Mouse (Mus musculus) hindbrain, embryonic 16.5 days (tissue): ENCODE data around the gene Pcgf2. TPM values are rescaled to one million over a fixed set of nuclear protein-coding genes. Genes with fewer than 3 reads are reported as not detected.
"Not testable (repeated sequence)": the region's sequence is repeated elsewhere in the genome, so short reads cannot be mapped to it uniquely, and the experiment has no call there.

Experiments
- ATAC-seq: fragments of 200-750 bp; cut with Nextera tagmentation; 2 replicates; pipeline ENCODE4 v1.8.0; 2017; ENCODE audit warnings: moderate TSS enrichment, moderate library complexity
- H3K27ac ChIP-seq: fragments of 300-500 bp; sonication (generic); 2 replicates; pipeline ENCODE4 v1.5.1; 2014; ENCODE audit warnings: low read depth, mild to moderate bottlenecking, control low read depth, low read length, moderate library complexity
- H3K27me3 ChIP-seq: fragments of 300-500 bp; sonication (generic); replicated peaks from 2 replicates; pipeline ENCODE4 v1.6.1; 2014; ENCODE audit warnings: low read length; ENCODE audit not compliant: control insufficient read depth, insufficient read depth
- H3K36me3 ChIP-seq: fragments of 300-500 bp; sonication (generic); 2 replicates; pipeline ENCODE4 v1.6.1; 2014; ENCODE audit warnings: mild to moderate bottlenecking, low read length, moderate library complexity, mixed read lengths; ENCODE audit not compliant: control insufficient read depth, insufficient read depth
- H3K4me1 ChIP-seq: fragments of 300-500 bp; sonication (generic); 2 replicates; pipeline ENCODE4 v1.6.1; 2014; ENCODE audit warnings: low read depth, low read length; ENCODE audit not compliant: control insufficient read depth, insufficient read depth
- H3K4me2 ChIP-seq: fragments of 300-500 bp; sonication (generic); 2 replicates; pipeline ENCODE4 v1.6.1; 2014; ENCODE audit warnings: mild to moderate bottlenecking, low read length, control low read depth, moderate library complexity
- H3K4me3 ChIP-seq: fragments of 300-500 bp; sonication (generic); 2 replicates; pipeline ENCODE4 v1.5.1; 2014; ENCODE audit warnings: mild to moderate bottlenecking, low read length, control low read depth, moderate library complexity
- H3K9ac ChIP-seq: fragments of 300-500 bp; sonication (generic); 2 replicates; pipeline ENCODE4 v1.6.1; 2014; ENCODE audit warnings: low read depth, mild to moderate bottlenecking, control low read depth, low read length, moderate library complexity
- H3K9me3 ChIP-seq: fragments of 300-500 bp; sonication (generic); 2 replicates; pipeline ENCODE4 v1.6.1; 2014; ENCODE audit warnings: mild to moderate bottlenecking, low read length, moderate library complexity; ENCODE audit not compliant: control insufficient read depth
- whole genome bisulfite sequencing: fragments of 180-500 bp; shearing (Covaris S2); extraction: QIAGEN DNeasy Blood & Tissue Kit; methylation state at CpG from one replicate; pipeline ENCODE4 v1.1.7; 2014; 5-methylcytosine and 5-hydroxymethylcytosine counted together
- polyA plus RNA-seq: library from polyadenylated mRNA; unstranded; fragments of >200 nt; fragmentation: Nextera tagmentation; extraction: Ambion mirVana; gene quantifications from 2 replicates; pipeline ENCODE4 v1.2.1, GENCODE M21; 2015

Gene Pcgf2
- polyA plus RNA-seq, 1 experiment from 2014 or later = 15.4 TPM

DNA sequence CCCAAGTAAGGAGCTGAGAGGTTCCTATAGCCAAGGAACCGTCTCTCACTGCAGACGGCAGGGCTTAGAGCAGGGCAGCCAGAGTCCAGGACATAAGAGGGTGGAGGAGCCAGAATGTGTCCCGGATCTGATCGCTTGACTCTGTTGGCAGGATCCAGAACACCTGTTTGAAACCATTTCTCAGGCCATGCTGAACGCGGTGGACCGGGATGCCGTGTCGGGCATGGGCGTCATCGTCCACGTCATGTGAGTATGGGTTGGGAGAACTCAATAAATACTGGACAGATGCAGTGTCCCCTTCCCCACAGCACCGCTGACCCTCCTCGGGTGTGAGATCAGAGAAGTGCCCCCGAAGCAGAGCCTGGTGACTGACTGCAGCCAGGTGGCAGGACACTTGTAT, 12.0 kb upstream of the Pcgf2 start:
- H3K9ac ChIP-seq = no peak overlapping the region
- peaks cover 17% of the 10 kb centered on the region for H3K36me3 ChIP-seq
- 93% methylated on average over 15 of the region's 15 CpGs for WGBS
- ATAC-seq = no peak
- no peaks in the 10 kb centered on the region for H3K4me1 ChIP-seq
- H3K27me3 ChIP-seq = no peaks in the 10 kb centered on the region
- H3K27ac ChIP-seq = no peak overlapping the region
- H3K4me3 ChIP-seq = no peak overlapping the region
- H3K4me2 ChIP-seq = no peak overlapping the region
- H3K9me3 ChIP-seq = no peaks in the 10 kb centered on the region

DNA sequence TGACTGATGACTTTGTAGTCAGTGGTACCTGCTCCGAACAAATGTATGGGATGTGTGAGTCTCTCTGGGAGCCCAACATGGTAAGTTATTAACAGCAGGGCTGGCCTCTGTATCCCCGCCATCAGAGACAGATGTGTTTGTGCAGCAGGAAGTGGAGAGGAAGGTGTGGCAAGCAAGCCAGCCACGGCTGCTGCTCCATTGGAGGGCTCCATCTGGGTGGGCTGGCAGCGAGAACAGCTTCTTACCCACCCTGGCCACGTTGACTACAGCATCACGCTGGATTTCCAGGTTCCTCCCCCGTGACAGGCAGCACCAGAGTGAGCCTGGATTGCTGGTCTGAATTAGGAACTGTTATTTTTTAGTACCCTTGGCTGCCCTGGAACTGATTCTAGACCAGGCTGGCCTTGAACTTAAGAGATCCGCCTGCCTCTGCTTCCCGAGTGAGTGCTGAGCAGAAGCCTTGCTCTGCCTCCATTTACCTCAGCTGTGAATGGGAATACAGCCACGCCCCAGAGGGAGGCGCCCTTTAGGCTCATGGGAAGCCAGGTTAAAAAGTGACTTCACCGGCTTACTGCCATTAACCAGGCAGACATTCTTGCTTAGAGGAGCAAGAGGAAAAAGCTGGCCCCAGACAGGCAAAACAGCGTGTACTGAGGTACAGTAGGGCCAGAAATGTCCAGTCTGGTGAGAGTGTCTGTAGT, 11.1 kb upstream of the Pcgf2 start:
- H3K27ac ChIP-seq = no peak overlapping the region
- H3K36me3 ChIP-seq = peaks cover 23% of the 10 kb centered on the region
- no peaks in the 10 kb centered on the region for H3K27me3 ChIP-seq
- H3K4me3 ChIP-seq = no peak overlapping the region
- ATAC-seq = no peak
- no peaks in the 10 kb centered on the region for H3K4me1 ChIP-seq
- 85% methylated on average over 13 of the region's 13 CpGs for WGBS
- H3K4me2 ChIP-seq = no peak overlapping the region
- no peak overlapping the region for H3K9ac ChIP-seq
- no peaks in the 10 kb centered on the region for H3K9me3 ChIP-seq

DNA sequence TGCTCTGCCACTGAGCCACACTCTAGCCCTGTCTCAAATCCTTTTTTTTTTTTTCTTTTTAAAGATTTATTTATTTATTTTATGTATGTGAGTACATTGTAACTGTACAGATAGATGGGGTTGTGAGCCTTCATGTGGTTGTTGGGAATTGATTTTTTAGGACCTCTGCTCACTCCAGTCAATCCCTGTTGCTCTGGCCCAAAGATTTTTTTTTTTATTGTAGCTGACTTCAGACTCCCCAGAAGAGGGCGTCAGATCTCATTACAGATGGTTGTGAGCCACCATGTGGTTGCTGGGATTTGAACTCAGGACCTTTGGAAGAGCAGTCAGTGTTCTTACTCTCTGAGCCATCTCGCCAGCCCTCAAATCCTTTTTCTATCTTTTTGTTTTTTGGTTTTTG, 9.8 kb upstream of the Pcgf2 start:
- not testable (repeated sequence) for ATAC-seq, H3K4me2 ChIP-seq, H3K4me3 ChIP-seq, H3K9me3 ChIP-seq, H3K27me3 ChIP-seq, H3K4me1 ChIP-seq, H3K27ac ChIP-seq, H3K9ac ChIP-seq
- 84% methylated on average over 2 of the region's 2 CpGs for WGBS
- H3K36me3 ChIP-seq = peaks cover 23% of the 10 kb centered on the region

DNA sequence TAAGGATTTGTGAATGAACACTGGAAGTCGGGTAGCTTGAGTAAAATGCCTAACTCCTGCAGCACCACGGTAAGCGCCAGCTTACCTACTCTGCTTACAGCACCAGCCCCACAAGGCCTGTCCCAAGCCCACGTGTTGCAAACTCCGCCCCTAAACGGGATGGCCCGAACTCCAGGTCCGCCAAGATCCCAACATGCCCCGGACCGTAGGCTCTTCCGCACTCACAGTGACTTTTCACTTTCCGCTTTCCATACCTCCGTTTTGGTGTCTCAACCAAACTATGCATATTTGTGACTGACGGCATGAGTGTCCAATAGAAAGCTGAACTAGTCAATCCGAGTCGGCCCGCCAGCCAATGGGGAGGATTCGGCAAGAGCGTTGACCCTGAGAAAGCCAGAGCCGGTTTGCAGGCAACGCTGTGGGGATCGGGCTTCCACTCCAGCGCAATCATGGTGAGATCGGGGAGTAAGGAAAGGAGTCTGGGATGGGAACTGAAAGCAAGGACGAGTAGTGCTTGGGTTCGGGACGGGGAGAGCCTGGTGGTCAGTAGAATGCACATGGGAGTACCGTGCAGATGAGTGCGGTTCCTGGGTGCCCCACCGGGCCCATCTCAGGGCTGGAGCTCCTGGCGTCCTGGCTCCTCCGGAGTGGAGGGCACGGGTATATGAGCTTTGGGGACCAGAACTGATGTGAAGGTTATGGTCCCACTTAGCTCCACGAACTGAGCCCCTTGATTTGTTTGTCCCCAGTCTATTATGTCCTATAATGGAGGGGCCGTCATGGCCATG, 2.9 kb upstream of the Pcgf2 start, which contains the start of gene Psmb3:
Gene Psmb3 (plus strand): TSS at position 361 of the 788 bp plus-strand sequence.
- Histone ChIP-seq H3K36me3 (peaks cover 14% of the 10 kb centered on the region), H3K4me1 (peaks cover 24% of the 10 kb centered on the region), H3K4me2 (peak within 1 kb of the TSS; percentile 70), H3K27me3 (no peaks in the 10 kb centered on the region), H3K9me3 (no peaks in the 10 kb centered on the region), H3K27ac (peak within 1 kb of the TSS; percentile 83), H3K4me3 (peak within 1 kb of the TSS; percentile 89), H3K9ac (peak within 1 kb of the TSS; percentile 85)
- under 1% methylated on average over 35 of the region's 35 CpGs for WGBS
- ATAC-seq = peak; percentile 93

DNA sequence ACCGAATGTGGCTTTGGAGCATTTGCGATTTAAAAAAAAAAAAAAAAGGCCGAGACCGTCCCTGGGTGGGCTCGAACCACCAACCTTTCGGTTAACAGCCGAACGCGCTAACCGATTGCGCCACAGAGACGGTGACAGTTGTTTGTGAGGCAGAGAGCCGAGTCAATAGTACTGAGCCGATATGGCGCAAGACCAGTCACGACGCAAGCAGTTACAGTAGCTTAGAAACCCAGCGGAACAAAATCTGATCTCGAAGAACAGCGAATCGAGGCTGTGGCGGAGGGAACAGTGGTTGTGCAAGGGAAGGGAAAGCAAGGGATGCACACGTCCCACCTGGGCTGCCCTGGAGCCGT, 2.1 kb upstream of the Pcgf2 start:
- under 1% methylated on average over 24 of the region's 24 CpGs for WGBS
- ATAC-seq = no peak
- Histone ChIP-seq H3K4me2 (peak overlapping the region; percentile 65), H3K4me1 (peaks cover 28% of the 10 kb centered on the region), H3K27me3 (no peaks in the 10 kb centered on the region), H3K9me3 (no peaks in the 10 kb centered on the region), H3K9ac (peak overlapping the region; percentile 75), H3K27ac (peak overlapping the region; percentile 83), H3K4me3 (peak overlapping the region; percentile 89), H3K36me3 (peaks cover 10% of the 10 kb centered on the region)

DNA sequence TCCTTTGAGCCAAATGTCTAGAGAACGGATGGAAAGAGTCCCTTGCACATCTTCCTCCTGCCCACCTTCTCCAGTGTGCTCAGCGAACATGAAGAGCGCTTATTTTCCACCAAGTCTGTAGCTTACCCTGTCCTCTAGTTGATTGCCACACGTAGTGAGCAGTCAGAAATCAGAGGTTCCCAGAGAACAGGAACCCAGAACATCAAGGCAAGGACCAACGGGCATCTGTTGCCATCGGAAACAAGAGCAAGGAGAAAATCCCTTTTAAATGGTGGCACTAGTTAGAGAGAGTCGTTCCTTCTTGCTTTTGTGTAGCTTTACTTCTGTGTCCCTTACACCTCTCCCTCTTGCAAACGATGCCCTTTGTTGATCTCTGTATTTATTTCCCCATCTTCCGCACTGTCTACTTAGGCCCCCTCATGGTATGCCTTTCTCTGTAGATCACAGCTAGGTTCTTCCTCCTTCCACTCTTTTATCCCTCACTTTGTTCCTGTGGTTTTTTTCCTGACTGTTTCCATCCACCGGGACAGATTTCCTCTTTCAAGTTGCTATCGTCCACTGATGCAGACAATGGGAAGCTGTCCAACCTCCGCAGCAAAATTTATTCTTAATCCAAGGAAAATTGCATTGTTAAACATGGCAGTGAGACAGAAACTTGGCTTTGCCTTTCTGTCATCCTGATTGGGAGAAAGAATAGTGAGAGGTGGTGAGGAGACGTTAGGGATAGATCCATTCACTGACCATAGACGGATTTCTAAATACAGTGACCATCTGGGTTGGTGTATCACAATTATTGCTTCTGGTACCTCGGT, 1.5 kb upstream of the Pcgf2 start:
- Histone ChIP-seq H3K9me3 (no peaks in the 10 kb centered on the region), H3K27me3 (no peaks in the 10 kb centered on the region), H3K27ac (no peak overlapping the region; the same call in 1 of the 2 replicates), H3K36me3 (peaks cover 4% of the 10 kb centered on the region), H3K9ac (no peak overlapping the region), H3K4me1 (peaks cover 34% of the 10 kb centered on the region), H3K4me3 (peak overlapping the region; percentile 89), H3K4me2 (peak overlapping the region; percentile 89)
- WGBS = 46% methylated on average over 15 of the region's 15 CpGs
- ATAC-seq = no peak

DNA sequence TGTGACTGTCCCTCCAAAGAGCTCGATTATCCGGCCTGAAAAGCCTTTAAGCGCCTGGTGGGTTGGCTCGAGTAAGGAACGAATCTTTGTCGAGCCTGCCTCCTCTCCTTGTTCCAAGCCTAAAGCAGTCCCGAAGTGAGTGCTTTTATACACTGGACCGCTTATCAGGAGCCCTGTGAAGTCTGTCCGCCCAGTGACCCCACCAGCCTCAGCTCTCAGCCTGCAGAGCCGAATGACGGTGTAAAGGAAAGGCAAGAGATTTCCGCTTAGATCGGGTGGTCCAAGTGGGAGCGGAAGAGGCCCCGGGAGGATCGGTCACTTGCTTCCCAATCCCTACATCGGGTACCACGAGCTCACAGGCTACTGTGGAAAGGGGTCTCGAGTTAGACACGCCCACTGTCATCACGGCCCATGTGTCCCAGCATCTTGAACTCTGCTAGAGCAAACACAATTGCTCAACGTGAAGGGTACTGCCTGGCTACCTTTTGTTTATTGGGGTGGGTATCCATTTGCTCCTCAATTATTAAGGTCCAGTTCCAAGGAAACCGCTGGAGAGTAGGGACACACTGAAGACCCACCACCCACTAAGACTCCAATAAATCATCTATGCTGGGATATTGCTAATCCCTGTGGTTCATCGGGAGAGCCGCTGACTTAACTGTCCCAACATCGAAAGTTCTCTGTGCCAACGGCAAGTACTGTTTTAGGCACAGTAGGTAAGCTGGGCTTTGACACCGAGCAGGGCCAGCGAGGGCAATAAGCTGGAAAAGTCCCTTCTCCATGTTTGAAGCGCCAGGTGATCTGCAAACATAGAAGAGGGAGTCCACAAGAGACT, 666 bp upstream of the Pcgf2 start:
- Histone ChIP-seq H3K4me3 (peak overlapping the region; percentile 86), H3K4me1 (peaks cover 42% of the 10 kb centered on the region), H3K27ac (peak overlapping the region; percentile 97), H3K36me3 (no peaks in the 10 kb centered on the region), H3K9me3 (no peaks in the 10 kb centered on the region), H3K9ac (peak overlapping the region; percentile 92), H3K4me2 (peak overlapping the region; percentile 89), H3K27me3 (no peaks in the 10 kb centered on the region)
- ATAC-seq = no peak
- 17% methylated on average over 30 of the region's 30 CpGs for WGBS

DNA sequence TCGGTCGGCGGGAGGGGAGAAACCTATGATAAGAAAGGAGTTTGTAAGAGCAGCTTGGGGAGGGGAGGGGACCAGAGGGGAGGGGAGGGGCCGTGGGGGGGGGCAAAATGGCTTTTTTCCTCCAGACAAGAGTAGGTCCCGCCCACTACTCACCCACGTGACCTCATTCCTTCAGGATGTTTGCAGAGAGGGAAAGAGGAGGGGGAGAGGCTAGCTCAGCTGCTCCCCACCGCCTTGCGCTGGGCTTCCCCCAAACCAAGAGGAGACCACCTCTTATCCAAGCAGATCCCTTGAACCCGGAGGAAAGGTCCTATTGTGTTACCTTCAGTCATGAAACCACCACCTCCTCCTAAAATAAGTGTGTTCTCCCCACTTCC, 683 bp downstream of the Pcgf2 start:
- H3K4me1 ChIP-seq = peaks cover 54% of the 10 kb centered on the region

More for the DNA sequence above, 683 bp downstream of the Pcgf2 start:
- Histone ChIP-seq H3K27ac (peak overlapping the region; percentile 97), H3K4me2 (peak overlapping the region; percentile 89), H3K9me3 (no peaks in the 10 kb centered on the region), H3K36me3 (no peaks in the 10 kb centered on the region), H3K9ac (peak overlapping the region; percentile 92), H3K4me3 (peak overlapping the region; percentile 86), H3K27me3 (no peaks in the 10 kb centered on the region)
- WGBS = 0% methylated on average over 6 of the region's 9 CpGs
- peak; percentile 19; the same call in 1 of the 2 replicates for ATAC-seq
